Mouse (Mus musculus) heart, postnatal 0 days (tissue): ENCODE measurements at regions not wholly inside any gene's neighbourhood (a gene's known extent, or its start where the extent isn't known, plus 50 kb on each side); places are given as distances from the start of the nearest gene placed in this dataset.

Source experiments
- CTCF ChIP-seq: IDR thresholded peaks from 2 replicates; pipeline ENCODE4 v1.5.1; 2016; ENCODE audit warnings: antibody characterized with exemption, control low read depth, low read depth
- EP300 ChIP-seq: IDR thresholded peaks from 2 replicates; pipeline ENCODE4 v1.6.1; 2016; ENCODE audit warnings: antibody characterized with exemption, low read depth

DNA sequence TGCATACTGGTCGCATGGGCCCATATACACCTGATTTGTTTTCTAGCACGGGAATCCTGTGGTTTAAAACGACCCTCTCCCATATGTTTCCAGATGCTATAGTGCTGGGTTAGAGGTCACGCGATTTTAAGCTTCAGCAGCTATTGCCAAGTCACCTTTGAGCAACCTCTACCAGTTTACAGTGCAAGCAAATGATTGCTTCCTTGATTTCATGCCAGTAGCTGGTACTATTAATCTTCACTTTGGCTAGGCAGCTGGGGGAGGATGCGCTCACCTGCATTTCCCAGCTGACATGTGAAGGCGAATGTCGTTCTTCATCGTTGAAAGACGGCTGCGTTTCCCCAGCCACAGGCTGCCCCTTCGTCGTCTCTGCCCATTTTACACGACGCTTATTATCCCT is 254.2 kb downstream of the Uaca start:
- TF ChIP-seq CTCF, result no peak
- TF ChIP-seq EP300, result no peak
